ENCODE assay signal across 9 mouse cellular contexts in the genomic region with DNA sequence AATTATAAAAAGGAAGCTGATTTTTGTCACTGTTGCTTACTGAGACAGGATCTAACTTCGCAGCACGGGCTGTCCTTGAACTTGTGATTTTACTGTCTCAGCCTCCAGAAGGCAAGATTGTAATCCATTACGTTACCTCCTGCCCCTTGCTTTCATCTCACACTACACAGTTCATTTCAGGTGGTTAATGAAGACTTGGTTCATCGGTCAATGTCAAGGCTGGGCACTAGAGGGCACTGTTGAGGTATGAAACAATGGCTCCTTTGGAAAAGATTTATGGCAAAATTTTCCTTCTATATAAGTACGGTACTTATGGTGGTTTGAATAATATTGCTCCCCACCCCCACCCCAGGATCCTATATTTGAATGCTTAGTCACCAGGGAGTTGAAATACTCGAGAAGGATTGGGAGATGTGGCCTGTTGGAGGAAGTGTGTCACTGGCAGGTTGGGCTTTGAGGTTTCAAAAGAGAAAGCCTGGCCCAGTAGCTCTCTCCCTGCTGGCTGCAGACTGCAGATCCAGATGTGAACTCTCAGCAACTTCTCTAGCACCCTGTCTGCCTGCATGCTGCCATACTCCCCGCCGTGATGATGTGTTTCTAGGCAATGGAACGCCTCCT. TPM values are rescaled to one million over a fixed set of nuclear protein-coding genes. Genes with fewer than 3 reads are reported as not detected.
A peak's percentile ranks its signal among the peaks of the same experiment; 100 is the strongest.
DNase-seq lines count a peak whose midpoint lies in the region; ATAC-seq and TF ChIP-seq lines count a peak whose summit lies in the region.
"Had no signal": no experiment of that assay in that cellular context is flagged by ENCODE, and none has a peak within 500 bp of the region (broad histone marks: within the 10 kb centered on the region; RNA-seq: fewer than 3 reads in every experiment).

No protein-coding gene starts in this region.

- no peak overlapping the region for H3K4me2 ChIP-seq in stomach, embryonic 14.5 days (replicated peaks; ENCODE audit: low read depth, low read length)
- H3K4me2 ChIP-seq: heart, embryonic 15.5 days had no signal

- WGBS in stomach, embryonic 14.5 days, result 32% methylated on average over 9 of the region's 9 CpGs

- no peaks in the 10 kb centered on the region for H3K36me3 ChIP-seq in stomach, embryonic 14.5 days (ENCODE audit: control insufficient read depth, insufficient read depth, low read length)
- H3K36me3 ChIP-seq: heart, embryonic 15.5 days had no signal

- no peak for TF ChIP-seq POLR2A in cortical plate, adult 2 months (IDR thresholded peaks at IDR 0.05; ENCODE audit: extremely low read depth, insufficient read depth, low read length)

- 0 out of 2 replicates have a peak overlapping the region, but pooled peaks have one; percentile 3 for H3K9ac ChIP-seq in stomach, embryonic 14.5 days (replicated peaks; ENCODE audit: low read depth, low read length)
- H3K9ac ChIP-seq: heart, embryonic 15.5 days had no signal

- peak; percentile 65 for TF ChIP-seq CTCF in cortical plate, adult 2 months (IDR thresholded peaks at IDR 0.05; ENCODE audit: extremely low read depth, insufficient read depth, low read length)

- H3K4me3 ChIP-seq in cortical plate, adult 2 months (ENCODE audit: insufficient read depth, low read length), result no peak overlapping the region
- no peak overlapping the region for H3K4me3 ChIP-seq in stomach, embryonic 14.5 days (ENCODE audit: low read depth, low read length)
- H3K4me3 ChIP-seq: heart, embryonic 15.5 days had no signal

- no peak overlapping the region for H3K27ac ChIP-seq in cortical plate, adult 2 months (ENCODE audit: insufficient read depth, low read length)
- no peak overlapping the region for H3K27ac ChIP-seq in stomach, embryonic 14.5 days (ENCODE audit: low read length)
- H3K27ac ChIP-seq: heart, embryonic 15.5 days had no signal

- no peaks in the 10 kb centered on the region for H3K27me3 ChIP-seq in stomach, embryonic 14.5 days (ENCODE audit: control insufficient read depth, insufficient read depth, low read length)
- H3K27me3 ChIP-seq: heart, embryonic 15.5 days had no signal

- no peaks in the 10 kb centered on the region for H3K9me3 ChIP-seq in stomach, embryonic 14.5 days (ENCODE audit: control insufficient read depth, low read depth, low read length)
- H3K9me3 ChIP-seq: heart, embryonic 15.5 days had no signal

- no peaks in the 10 kb centered on the region for H3K4me1 ChIP-seq in cortical plate, adult 2 months (ENCODE audit: control insufficient read depth, insufficient read depth, low read length)
- H3K4me1 ChIP-seq in stomach, embryonic 14.5 days (ENCODE audit: control insufficient read depth, insufficient read depth, low read length), result no peaks in the 10 kb centered on the region
- H3K4me1 ChIP-seq: heart, embryonic 15.5 days had no signal

- ATAC-seq in cerebellum, adult (ENCODE audit: insufficient number of reproducible peaks, low FRiP score, low TSS enrichment), result peak; percentile 63; the same call in 1 of the 2 replicates
- ATAC-seq in stomach, embryonic 14.5 days (ENCODE audit: insufficient number of reproducible peaks, insufficient read depth, low FRiP score, low read depth), result no peak

- DNase-seq in cerebellum, adult 9-11 months, result no peak
- DNase-seq in testis, postnatal 10 days (ENCODE audit: low spot score), result peak; percentile 77
- no peak for DNase-seq in testis, postnatal 14 days (ENCODE audit: low spot score)
- peak; percentile 30 for DNase-seq in hindlimb bud, embryonic 11.5 days (ENCODE audit: extremely low spot score, low read depth, low spot score)
- DNase-seq in lung, postnatal 10 days, result peak; percentile 51

RNA-seq across cellular contexts. Expression of gene Kin, which starts 18.3 kb away (rescaled TPM):
- polyA plus RNA-seq in cortical plate, adult 2 months (2012; rRNA removed), result 9.9 and 12.3 TPM in 2 replicates
- 29.1 and 34.0 TPM in 2 replicates for polyA plus RNA-seq in stomach, embryonic 14.5 days (2014; fragmentation: Nextera tagmentation; extraction: Ambion mirVana)

RNA-seq across cellular contexts. Expression of gene Atp5c1, which starts 18.4 kb away (rescaled TPM):
- 372 and 411 TPM in 2 replicates for polyA plus RNA-seq in cortical plate, adult 2 months (2012; rRNA removed)
- polyA plus RNA-seq in stomach, embryonic 14.5 days (2014; fragmentation: Nextera tagmentation; extraction: Ambion mirVana), result 614 and 637 TPM in 2 replicates

RNA-seq across cellular contexts. Expression of gene Itih2, which starts 32.5 kb away (rescaled TPM):
- polyA plus RNA-seq in cortical plate, adult 2 months (2012; rRNA removed), result 3.0 and 3.3 TPM in 2 replicates
- 7.0 and 7.7 TPM in 2 replicates for polyA plus RNA-seq in stomach, embryonic 14.5 days (2014; fragmentation: Nextera tagmentation; extraction: Ambion mirVana)

RNA-seq across cellular contexts. Expression of gene Taf3, which starts 50.3 kb away (rescaled TPM):
- polyA plus RNA-seq in cortical plate, adult 2 months (2012; rRNA removed), result 8.4 and 8.6 TPM in 2 replicates
- polyA plus RNA-seq in stomach, embryonic 14.5 days (2014; fragmentation: Nextera tagmentation; extraction: Ambion mirVana), result 14.3 and 14.6 TPM in 2 replicates

RNA-seq across cellular contexts. Expression of gene Itih5, which starts 54.7 kb away (rescaled TPM):
- polyA plus RNA-seq in cortical plate, adult 2 months (2012; rRNA removed), result 11.9 and 12.4 TPM in 2 replicates
- 14.8 and 15.6 TPM in 2 replicates for polyA plus RNA-seq in stomach, embryonic 14.5 days (2014; fragmentation: Nextera tagmentation; extraction: Ambion mirVana)

Comparison
In these comparisons a context has a peak if more than half of its experiments do, and no peak if none do; other contexts are left out.
1. DNase-seq: peak in testis, postnatal 10 days (single experiment), hindlimb bud, embryonic 11.5 days (single experiment) and lung, postnatal 10 days (single experiment); none in cerebellum, adult 9-11 months (single experiment) and testis, postnatal 14 days (single experiment).